Mouse (Mus musculus): ENCODE data around the gene Vmo1.

Gene Vmo1

DNA sequence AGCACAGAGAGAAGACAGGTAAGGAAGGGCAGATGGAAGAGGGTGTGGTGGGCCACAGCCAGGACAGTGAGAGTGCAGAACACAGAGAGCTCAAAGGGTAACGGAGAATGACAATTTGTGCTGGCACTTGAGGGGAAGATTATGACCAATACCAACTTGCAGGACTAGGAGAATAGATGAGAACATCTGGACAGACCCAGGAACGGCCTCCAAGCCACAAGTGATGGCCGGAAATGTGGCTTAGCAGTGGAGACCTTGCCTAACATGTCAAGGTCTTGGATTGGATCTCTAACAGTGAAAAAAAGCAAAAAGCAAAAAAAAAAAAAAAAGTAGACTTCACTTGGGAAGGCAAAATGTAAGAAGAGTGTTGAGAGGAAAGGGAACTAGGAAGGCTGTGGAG is 44.7 kb downstream of the Vmo1 start:
- DNase-seq (ENCODE audit: low read depth), result no peak

DNA sequence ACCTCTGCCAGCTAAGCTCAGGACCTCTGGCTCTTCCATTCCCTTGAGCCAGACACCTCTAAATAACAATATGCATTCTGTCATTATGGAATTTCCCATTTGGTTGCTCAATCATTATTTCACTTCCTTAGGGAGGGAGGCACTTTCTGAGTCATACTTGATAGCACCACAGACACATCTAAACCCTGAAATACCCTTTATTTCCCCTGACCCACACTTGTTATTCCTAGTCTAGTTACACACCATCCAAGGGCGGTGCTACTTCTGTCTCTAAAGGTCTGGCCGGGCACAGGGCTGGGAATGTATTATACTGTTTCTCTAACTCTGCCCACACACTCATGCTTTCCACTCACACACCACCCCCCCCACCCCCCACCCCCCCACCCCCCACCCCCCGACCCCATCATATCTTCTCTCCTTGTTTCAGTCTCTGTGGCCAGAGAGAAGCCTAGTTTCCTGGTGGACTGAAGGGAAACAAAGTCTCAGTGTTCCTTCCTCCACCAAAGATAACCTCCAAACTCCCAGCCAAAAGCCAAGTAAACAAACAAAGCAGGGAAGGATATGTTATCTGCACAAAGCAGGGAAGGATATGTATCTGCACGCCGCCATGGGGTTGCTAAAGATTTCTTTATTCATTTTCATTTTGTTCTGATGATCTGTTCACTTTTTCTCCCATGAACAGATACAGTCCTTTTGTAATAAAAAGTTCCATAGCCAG is 46.4 kb downstream of the Vmo1 start:
- no peak for DNase-seq (ENCODE audit: low read depth)

DNA sequence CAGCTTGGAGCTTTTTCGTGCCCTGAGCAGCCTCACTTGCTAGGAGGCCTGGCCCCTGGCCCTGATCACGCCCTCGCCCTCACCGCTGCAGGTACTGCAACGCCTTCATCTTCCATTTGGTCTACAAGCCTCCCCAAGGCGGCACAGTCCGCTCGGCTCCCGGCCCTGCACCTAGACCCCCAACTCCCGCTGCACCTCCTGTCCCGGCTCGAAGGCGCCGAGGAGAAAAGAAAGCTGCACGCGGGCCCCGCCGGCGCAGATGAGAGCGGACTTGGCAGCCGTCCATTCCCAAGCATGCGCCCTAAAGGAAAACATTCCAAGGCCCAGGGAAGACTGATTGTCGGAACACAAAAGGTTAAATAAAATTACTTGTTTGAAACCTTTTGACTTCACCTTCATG is 48.6 kb downstream of the Vmo1 start:
- DNase-seq (ENCODE audit: low read depth), result no peak

DNA sequence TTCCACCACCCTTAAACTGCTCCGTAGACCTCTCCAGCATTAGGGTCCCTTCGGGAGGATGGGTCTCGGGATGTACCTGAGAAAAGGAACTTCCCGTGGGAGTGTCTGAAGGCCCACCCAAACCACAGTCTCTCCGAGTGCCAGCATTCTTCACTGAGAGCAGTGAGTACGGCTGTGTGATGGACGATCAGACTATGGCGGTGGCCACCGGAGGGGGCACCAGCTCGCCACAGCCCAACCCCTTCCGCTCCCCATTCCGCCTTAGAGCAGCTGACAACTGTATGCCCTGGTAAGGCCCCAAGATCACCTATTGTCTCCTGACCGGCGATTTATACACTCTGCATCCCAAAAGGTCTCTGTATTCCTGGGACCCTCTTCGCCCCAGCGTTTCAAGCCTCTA is 49.2 kb downstream of the Vmo1 start:
- DNase-seq (ENCODE audit: low read depth), result no peak

DNA sequence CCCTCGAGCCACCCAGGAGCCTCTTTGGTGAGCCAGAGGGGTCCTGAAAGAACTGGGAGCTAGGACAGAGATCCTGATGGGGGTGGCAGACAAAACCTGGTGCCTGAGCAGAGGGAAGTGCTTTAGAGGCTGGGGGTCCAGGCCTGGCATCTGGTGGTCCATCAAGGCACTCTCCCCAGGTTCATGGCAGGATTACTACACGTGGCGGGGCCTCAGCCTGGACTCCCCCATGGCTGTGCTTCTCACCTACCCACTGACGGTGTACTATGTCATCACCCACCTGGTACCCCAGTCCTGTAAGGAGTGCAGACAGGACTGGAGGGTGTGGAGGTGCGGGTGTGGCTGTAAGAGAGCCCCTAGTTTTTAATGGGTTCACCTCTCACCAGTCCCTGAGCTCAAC is 50.4 kb downstream of the Vmo1 start:
- no peak for DNase-seq (ENCODE audit: low read depth)

Data from induced T-regulatory cell, adult 2 months (primary cell).